8 mouse cellular contexts compared by ENCODE assay signal in genomic region chr9:65214425-65214777, GRCm38 (mm10). TPM values are rescaled to one million over a fixed set of nuclear protein-coding genes. Genes with fewer than 3 reads are reported as not detected.
DNase-seq lines count a peak whose midpoint lies in the region; ATAC-seq and TF ChIP-seq lines count a peak whose summit lies in the region.

No protein-coding gene starts in this region.

- H3K9ac ChIP-seq in intestine, embryonic 15.5 days: peak overlapping the region; percentile 72; the same call in 1 of the 2 replicates
- peak overlapping the region; percentile 83 for H3K9ac ChIP-seq in lung, embryonic 16.5 days (ENCODE audit: low read length)
- peak overlapping the region; percentile 75; the same call in 1 of the 2 replicates for H3K9ac ChIP-seq in stomach, postnatal 0 days (ENCODE audit: low read length)

- TF ChIP-seq CTCF in stomach, postnatal 0 days (IDR thresholded peaks at IDR 0.05; ENCODE audit: low read depth): no peak

- H3K4me2 ChIP-seq in intestine, embryonic 15.5 days (replicated peaks): peak overlapping the region; percentile 88
- peak overlapping the region; percentile 95 for H3K4me2 ChIP-seq in lung, embryonic 16.5 days (ENCODE audit: low read depth, low read length)
- H3K4me2 ChIP-seq in stomach, postnatal 0 days (replicated peaks; ENCODE audit: low read depth): peak overlapping the region; percentile 96

- no peaks in the 10 kb centered on the region for H3K27me3 ChIP-seq in forebrain, embryonic 10.5 days (ENCODE audit: poor library complexity, severe bottlenecking)
- no peaks in the 10 kb centered on the region for H3K27me3 ChIP-seq in intestine, embryonic 15.5 days (replicated peaks)
- no peaks in the 10 kb centered on the region for H3K27me3 ChIP-seq in lung, embryonic 16.5 days (ENCODE audit: control insufficient read depth, insufficient read depth, low read depth, low read length)
- no peaks in the 10 kb centered on the region for H3K27me3 ChIP-seq in stomach, postnatal 0 days (ENCODE audit: control insufficient read depth, insufficient read depth, low read length)

- peak overlapping the region; percentile 91 for H3K27ac ChIP-seq in forebrain, embryonic 10.5 days
- peak overlapping the region; percentile 97 for H3K27ac ChIP-seq in intestine, embryonic 15.5 days
- H3K27ac ChIP-seq in lung, embryonic 16.5 days (ENCODE audit: low read length): peak overlapping the region; percentile 93
- H3K27ac ChIP-seq in stomach, postnatal 0 days (replicated peaks): peak overlapping the region; percentile 96

- TF ChIP-seq EP300 in stomach, postnatal 0 days (optimal IDR thresholded peaks at IDR 0.05): no peak

- DNase-seq in embryo, embryonic 10 days (ENCODE audit: low spot score): peak; percentile 69
- no peak for DNase-seq in embryo, embryonic 9.5 days (ENCODE audit: extremely low spot score)
- DNase-seq in forebrain, embryonic 10.5 days (ENCODE audit: extremely low spot score, low spot score): no peak
- peak; percentile 69 for DNase-seq in stomach, postnatal 0 days (ENCODE audit: low spot score)
- DNase-seq in right cerebral cortex, adult 18-20 months: no peak
- no peak for DNase-seq in layer of hippocampus, adult 18-20 months (ENCODE audit: low spot score in 2 of 2)

- no peaks in the 10 kb centered on the region for H3K36me3 ChIP-seq in forebrain, embryonic 10.5 days (replicated peaks)
- H3K36me3 ChIP-seq in intestine, embryonic 15.5 days: no peaks in the 10 kb centered on the region
- H3K36me3 ChIP-seq in lung, embryonic 16.5 days (ENCODE audit: control insufficient read depth, insufficient read depth, low read length): no peaks in the 10 kb centered on the region
- no peaks in the 10 kb centered on the region for H3K36me3 ChIP-seq in stomach, postnatal 0 days (ENCODE audit: control insufficient read depth, insufficient read depth, low read length)

- 27% methylated on average over 10 of the region's 10 CpGs for WGBS in forebrain, embryonic 10.5 days
- 16% methylated on average over 10 of the region's 10 CpGs for WGBS in intestine, embryonic 15.5 days
- WGBS in lung, embryonic 16.5 days: 13% methylated on average over 10 of the region's 10 CpGs
- WGBS in stomach, postnatal 0 days: 23% methylated on average over 10 of the region's 10 CpGs

- no peaks in the 10 kb centered on the region for H3K9me3 ChIP-seq in forebrain, embryonic 10.5 days
- H3K9me3 ChIP-seq in intestine, embryonic 15.5 days: no peaks in the 10 kb centered on the region
- H3K9me3 ChIP-seq in lung, embryonic 16.5 days (ENCODE audit: control insufficient read depth, low read length): no peaks in the 10 kb centered on the region
- no peaks in the 10 kb centered on the region for H3K9me3 ChIP-seq in stomach, postnatal 0 days (ENCODE audit: control insufficient read depth, low read length)

- peaks cover 47% of the 10 kb centered on the region for H3K4me1 ChIP-seq in forebrain, embryonic 10.5 days
- peaks cover 8% of the 10 kb centered on the region; the same call in 1 of the 2 replicates for H3K4me1 ChIP-seq in intestine, embryonic 15.5 days (replicated peaks)
- H3K4me1 ChIP-seq in lung, embryonic 16.5 days (replicated peaks; ENCODE audit: control insufficient read depth, insufficient read depth, low read length): peaks cover 13% of the 10 kb centered on the region
- 0 out of 2 replicates have a peak, but pooled peaks cover 3% of the 10 kb centered on the region for H3K4me1 ChIP-seq in stomach, postnatal 0 days (replicated peaks; ENCODE audit: control insufficient read depth, insufficient read depth)

- H3K4me3 ChIP-seq in forebrain, embryonic 10.5 days: peak overlapping the region; percentile 72
- H3K4me3 ChIP-seq in intestine, embryonic 15.5 days (replicated peaks): peak overlapping the region; percentile 57
- peak overlapping the region; percentile 72 for H3K4me3 ChIP-seq in lung, embryonic 16.5 days (ENCODE audit: low read length)
- peak overlapping the region; percentile 61 for H3K4me3 ChIP-seq in stomach, postnatal 0 days (ENCODE audit: low read depth, low read length)

- peak; percentile 44 for ATAC-seq in intestine, embryonic 15.5 days
- peak; percentile 4; the same call in 1 of the 2 replicates for ATAC-seq in lung, embryonic 16.5 days (ENCODE audit: low read depth)
- peak; percentile 50 for ATAC-seq in stomach, postnatal 0 days (ENCODE audit: low FRiP score, low TSS enrichment)

RNA-seq across cellular contexts. Expression of gene Parp16, which starts 19.2 kb away (rescaled TPM):
- polyA plus RNA-seq in forebrain, embryonic 10.5 days (2016; fragmentation: Nextera tagmentation; extraction: Ambion mirVana): 7.0 and 8.5 TPM in 2 replicates
- 9.4 and 9.7 TPM in 2 replicates for polyA plus RNA-seq in intestine, embryonic 15.5 days (2015; fragmentation: Nextera tagmentation; extraction: Ambion mirVana)
- polyA plus RNA-seq in lung, embryonic 16.5 days (2015; fragmentation: Nextera tagmentation; extraction: Ambion mirVana): 5.7 TPM in 2 replicates
- 5.0 TPM in 2 replicates for polyA plus RNA-seq in stomach, postnatal 0 days (2015; fragmentation: Nextera tagmentation; extraction: Ambion mirVana)
- total RNA-seq in layer of hippocampus, adult 18-20 months (2021): 1 to 10 TPM; 3.8 to 4.3 TPM

RNA-seq across cellular contexts. Expression of gene Cilp, which starts 50.6 kb away (rescaled TPM):
- 0.14 TPM in 1 of 2 replicates, not detected in the other for polyA plus RNA-seq in forebrain, embryonic 10.5 days (2016; fragmentation: Nextera tagmentation; extraction: Ambion mirVana)
- polyA plus RNA-seq in intestine, embryonic 15.5 days (2015; fragmentation: Nextera tagmentation; extraction: Ambion mirVana): 1.5 and 1.8 TPM in 2 replicates
- polyA plus RNA-seq in lung, embryonic 16.5 days (2015; fragmentation: Nextera tagmentation; extraction: Ambion mirVana): 0.19 and 0.35 TPM in 2 replicates
- polyA plus RNA-seq in stomach, postnatal 0 days (2015; fragmentation: Nextera tagmentation; extraction: Ambion mirVana): 0.61 and 0.79 TPM in 2 replicates
- not detected for total RNA-seq in layer of hippocampus, adult 18-20 months (2021)

Comparison
In these comparisons a context has a peak if more than half of its experiments do, and no peak if none do; other contexts are left out.
1. DNase-seq: peak in embryo, embryonic 10 days (single experiment) and stomach, postnatal 0 days (single experiment); none in embryo, embryonic 9.5 days (single experiment), forebrain, embryonic 10.5 days (single experiment), right cerebral cortex, adult 18-20 months (single experiment) and layer of hippocampus, adult 18-20 months (0 of 2).
2. Peak in every context shown above with its lines, with median percentiles within 50 percentile points of each other: H3K27ac ChIP-seq, H3K4me3 ChIP-seq, ATAC-seq, H3K4me2 ChIP-seq and H3K9ac ChIP-seq.